Comparison of ENCODE assay signal across 15 mouse cellular contexts in the genomic region with DNA sequence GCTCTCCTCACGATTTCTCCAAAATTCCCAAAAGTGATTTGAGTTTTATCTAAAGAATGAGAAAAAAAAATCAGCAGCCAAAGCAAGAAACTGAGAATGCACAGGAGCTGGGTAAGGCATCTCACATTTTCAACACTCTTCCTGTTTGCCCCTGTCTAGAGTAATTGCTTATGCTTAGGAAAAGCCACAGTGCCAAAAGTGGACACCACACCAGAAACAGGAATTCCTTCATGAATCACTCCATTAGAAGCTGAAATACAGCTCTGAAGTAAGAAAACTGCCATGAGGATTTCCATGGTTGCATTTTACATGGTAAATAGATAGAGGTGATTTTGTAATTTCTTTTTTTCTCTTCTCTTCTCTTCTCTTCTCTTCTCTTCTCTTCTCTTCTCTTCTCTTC.
"Had no signal": no experiment of that assay in that cellular context is flagged by ENCODE, and none has a peak within 500 bp of the region (broad histone marks: within the 10 kb centered on the region; RNA-seq: fewer than 3 reads in every experiment).

No protein-coding gene starts in this region.

- H3K27me3 ChIP-seq: lung, embryonic 15.5 days; megakaryocyte, embryonic 14.5 days; midbrain, embryonic 13.5 days had no signal

- H3K36me3 ChIP-seq: lung, embryonic 15.5 days; midbrain, embryonic 10.5 days; midbrain, embryonic 13.5 days had no signal

- H3K27ac ChIP-seq: left cerebral cortex, adult 2 months; liver, embryonic 14.5 days; lung, embryonic 15.5 days; midbrain, embryonic 10.5 days; midbrain, embryonic 13.5 days had no signal

- H3K9ac ChIP-seq: liver, embryonic 14.5 days; liver, postnatal 0 days; lung, embryonic 15.5 days; midbrain, embryonic 13.5 days had no signal

- H3K4me2 ChIP-seq: lung, embryonic 15.5 days; midbrain, embryonic 13.5 days had no signal

- DNase-seq: kidney, adult 9 months; kidney, postnatal 10 days; kidney, postnatal 36 days; layer of hippocampus, postnatal 36 days; liver, postnatal 0 days; lung, postnatal 36 days; thymus, adult 18-20 months; thymus, postnatal 36 days had no signal

- H3K9me3 ChIP-seq: lung, embryonic 15.5 days; megakaryocyte, embryonic 14.5 days; midbrain, embryonic 10.5 days; midbrain, embryonic 13.5 days had no signal

- H3K4me3 ChIP-seq: left cerebral cortex, adult 2 months; lung, embryonic 15.5 days; megakaryocyte, embryonic 14.5 days; midbrain, embryonic 10.5 days; midbrain, embryonic 13.5 days had no signal

- ATAC-seq: liver, postnatal 0 days; midbrain, embryonic 13.5 days; midbrain, embryonic 16.5 days had no signal
